Mouse (Mus musculus) MEL (cell line): ENCODE measurements around the gene Tnk2. TPM values are rescaled to one million over a fixed set of nuclear protein-coding genes. Genes with fewer than 3 reads are reported as not detected.
A peak's percentile ranks its signal among the peaks of the same experiment; 100 is the strongest.

ENCODE experiments used
- DNase-seq: peaks from one replicate; pipeline ENCODE4 v3.0.0; 2011; ENCODE audit warnings: low read depth, low spot score
- H3K27ac ChIP-seq: 2 replicates; pipeline ENCODE4 v1.5.1; 2012; ENCODE audit warnings: low read depth, mild to moderate bottlenecking, control low read depth, low read length, moderate library complexity; ENCODE audit not compliant: control insufficient read depth
- H3K27me3 ChIP-seq, 2 experiments: fragments of 150-350 bp in 1 of 2; sonication (generic) in 1 of 2; 2 replicates each; pipeline ENCODE4 v1.6.1; 2012; ENCODE audit warnings: low read length in 2 of 2, mild to moderate bottlenecking in 2 of 2, improper control_type of control experiment in 1 of 2, moderate library complexity in 1 of 2; ENCODE audit not compliant: insufficient read depth in 2 of 2, control insufficient read depth in 1 of 2
- H3K36me3 ChIP-seq, 2 experiments: 2 replicates each; pipeline ENCODE4 v1.6.1; 2012 to 2014; ENCODE audit warnings: low read length in 2 of 2, improper control_type of control experiment in 1 of 2, inconsistent platforms in 1 of 2, mild to moderate bottlenecking in 1 of 2; ENCODE audit not compliant: insufficient read depth in 2 of 2, control insufficient read depth in 1 of 2
- H3K4me1 ChIP-seq, 2 experiments: fragments of 150-350 bp in 1 of 2; sonication (generic) in 1 of 2; 2 replicates each; pipeline ENCODE4 v1.6.1; 2012; ENCODE audit warnings: low read length in 2 of 2, improper control_type of control experiment in 1 of 2, mild to moderate bottlenecking in 1 of 2; ENCODE audit not compliant: insufficient read depth in 2 of 2, control insufficient read depth in 1 of 2
- H3K4me3 ChIP-seq, 2 experiments: fragments of 150-350 bp in 1 of 2; sonication (generic) in 1 of 2; 2 replicates each; pipeline ENCODE4 v1.5.1; 2012; ENCODE audit warnings: low read depth in 2 of 2, low read length in 2 of 2, mild to moderate bottlenecking in 2 of 2, moderate library complexity in 2 of 2, control low read depth in 1 of 2, improper control_type of control experiment in 1 of 2; ENCODE audit not compliant: control insufficient read depth in 1 of 2, insufficient read depth in 1 of 2
- H3K79me2 ChIP-seq: 2 replicates; pipeline ENCODE4 v1.6.1; 2012; ENCODE audit warnings: mild to moderate bottlenecking, low read length, moderate library complexity; ENCODE audit not compliant: control insufficient read depth, poor library complexity, insufficient read depth
- H3K9ac ChIP-seq: 2 replicates; pipeline ENCODE4 v1.6.1; 2012; ENCODE audit warnings: low read depth, mild to moderate bottlenecking, control low read depth, low read length, moderate library complexity; ENCODE audit not compliant: control insufficient read depth, poor library complexity, severe bottlenecking
- H3K9me3 ChIP-seq: fragments of 150-350 bp; sonication (generic); replicated peaks from 2 replicates; pipeline ENCODE4 v1.6.1; 2012; ENCODE audit warnings: mild to moderate bottlenecking, low read length, improper control_type of control experiment, moderate library complexity; ENCODE audit not compliant: insufficient read depth
- BHLHE40 ChIP-seq: IDR thresholded peaks from 2 replicates; pipeline ENCODE4 v1.6.1; 2012; ENCODE audit warnings: low read depth, mild to moderate bottlenecking, inconsistent platforms, low read length, improper control_type of control experiment, borderline replicate concordance
- CHD2 ChIP-seq: IDR thresholded peaks from 2 replicates; pipeline ENCODE4 v1.6.1; 2011; ENCODE audit warnings: low read length, improper control_type of control experiment
- CTCF ChIP-seq, 3 experiments: IDR thresholded peaks in 2 of 3; conservative IDR thresholded peaks in 1 of 3; 2 replicates each; pipeline ENCODE4 v1.5.1; 2011 to 2012; ENCODE audit warnings: low read length in 3 of 3, low read depth in 2 of 3, mild to moderate bottlenecking in 2 of 3, improper control_type of control experiment in 1 of 3, inconsistent platforms in 1 of 3, mixed read lengths in 1 of 3, moderate library complexity in 1 of 3; ENCODE audit not compliant: control insufficient read depth in 1 of 3, insufficient read depth in 1 of 3, poor library complexity in 1 of 3, severe bottlenecking in 1 of 3
- ELF1 ChIP-seq: IDR thresholded peaks from 2 replicates; pipeline ENCODE4 v1.6.1; 2014; ENCODE audit warnings: low read depth, mild to moderate bottlenecking, inconsistent platforms, low read length, improper control_type of control experiment, moderate library complexity
- EP300 ChIP-seq, 2 experiments: IDR thresholded peaks; 2 replicates each; pipeline ENCODE4 v1.6.1; 2011; ENCODE audit warnings: improper control_type of control experiment in 2 of 2, low read length in 2 of 2, low read depth in 1 of 2, mild to moderate bottlenecking in 1 of 2
- ETS1 ChIP-seq: IDR thresholded peaks from 2 replicates; pipeline ENCODE4 v1.6.1; 2012; ENCODE audit warnings: low read depth, mild to moderate bottlenecking, inconsistent platforms, low read length, improper control_type of control experiment, moderate library complexity
- KAT2A ChIP-seq: conservative IDR thresholded peaks from 2 replicates; pipeline ENCODE4 v1.6.1; 2012; ENCODE audit warnings: low read depth, low read length, improper control_type of control experiment, inconsistent platforms
- MAFK ChIP-seq: IDR thresholded peaks from 2 replicates; pipeline ENCODE4 v1.6.1; 2011; ENCODE audit warnings: low read depth, mild to moderate bottlenecking, low read length, improper control_type of control experiment, borderline replicate concordance
- MAX ChIP-seq: IDR thresholded peaks from 2 replicates; pipeline ENCODE4 v1.6.1; 2011; ENCODE audit warnings: low read length, improper control_type of control experiment
- MAZ ChIP-seq: IDR thresholded peaks from 2 replicates; pipeline ENCODE4 v1.6.1; 2012; ENCODE audit warnings: low read depth, mild to moderate bottlenecking, inconsistent platforms, low read length, improper control_type of control experiment
- MEF2A ChIP-seq: IDR thresholded peaks from 2 replicates; pipeline ENCODE4 v1.6.1; 2014; ENCODE audit warnings: low read depth, mild to moderate bottlenecking, inconsistent platforms, low read length, improper control_type of control experiment; ENCODE audit not compliant: poor library complexity, insufficient replicate concordance, severe bottlenecking; ENCODE audit errors: extremely low read depth
- MYB ChIP-seq: IDR thresholded peaks from 2 replicates; pipeline ENCODE4 v1.6.1; 2011; ENCODE audit warnings: mild to moderate bottlenecking, low read depth, low read length, improper control_type of control experiment
- SMC3 ChIP-seq: IDR thresholded peaks from 2 replicates; pipeline ENCODE4 v1.6.1; 2011; ENCODE audit warnings: low read depth, low read length, improper control_type of control experiment
- TAL1 ChIP-seq: IDR thresholded peaks from 2 replicates; pipeline ENCODE4 v1.6.1; 2012; ENCODE audit warnings: mild to moderate bottlenecking, inconsistent platforms, low read length, moderate library complexity, mixed read lengths
- TCF12 ChIP-seq: IDR thresholded peaks from 2 replicates; pipeline ENCODE4 v1.6.1; 2014; ENCODE audit warnings: low read depth, mild to moderate bottlenecking, inconsistent platforms, low read length, improper control_type of control experiment, moderate library complexity
- UBTF ChIP-seq: IDR thresholded peaks from 2 replicates; pipeline ENCODE4 v1.6.1; 2012; ENCODE audit warnings: low read depth, mild to moderate bottlenecking, inconsistent platforms, low read length, improper control_type of control experiment, moderate library complexity, borderline replicate concordance; ENCODE audit not compliant: insufficient read depth
- USF2 ChIP-seq, 2 experiments: IDR thresholded peaks; 2 replicates each; pipeline ENCODE4 v1.6.1; 2011 to 2012; ENCODE audit warnings: improper control_type of control experiment in 2 of 2, low read length in 2 of 2, borderline replicate concordance in 1 of 2, inconsistent platforms in 1 of 2, low read depth in 1 of 2, mild to moderate bottlenecking in 1 of 2; ENCODE audit not compliant: insufficient read depth in 1 of 2
- ZC3H11A ChIP-seq: IDR thresholded peaks from 2 replicates; pipeline ENCODE4 v1.6.1; 2012; ENCODE audit warnings: low read depth, mild to moderate bottlenecking, inconsistent platforms, low read length, improper control_type of control experiment
- ZKSCAN1 ChIP-seq: IDR thresholded peaks from 2 replicates; pipeline ENCODE4 v1.6.1; 2012; ENCODE audit warnings: low read depth, mild to moderate bottlenecking, inconsistent platforms, low read length, improper control_type of control experiment, moderate library complexity
- ZMIZ1 ChIP-seq: IDR thresholded peaks from 2 replicates; pipeline ENCODE4 v1.6.1; 2012; ENCODE audit warnings: low read depth, mild to moderate bottlenecking, inconsistent platforms, low read length, improper control_type of control experiment, moderate library complexity
- polyA plus RNA-seq, 2 experiments: library from polyadenylated mRNA; stranded (reverse) in 1 of 2; unstranded in 1 of 2; fragments of >175 nt in 1 of 2; fragments of >200 nt in 1 of 2; gene quantifications; 2 replicates each; pipeline versions ENCODE4 v1.2.1 to v1.2.4; 2012; ENCODE audit warnings: low replicate concordance in 2 of 2, low read depth in 1 of 2; ENCODE audit not compliant: insufficient read length in 2 of 2, insufficient read depth in 1 of 2, missing spikeins in 1 of 2
- total RNA-seq: library from RNA; depleted of rRNA; stranded (reverse); fragments of 300-350 nt; gene quantifications from 2 replicates; pipeline ENCODE4 v1.2.3, GENCODE M21; 2012

Tnk2 gene
- total and polyA plus RNA-seq, 3 experiments, result 34.8 to 77.0 TPM; not detected in 1

- TF ChIP-seq BHLHE40 (no peak), KAT2A (no peak), ZC3H11A (no peak), MAZ (no peak), ZMIZ1 (no peak), TCF12 (no peak), CTCF (IDR thresholded peaks at IDR 0.05 in 2 of 3, conservative IDR thresholded peaks at IDR 0.05 in 1 of 3; ENCODE audit: control insufficient read depth in 1 of 3, insufficient read depth in 1 of 3, low read depth in 2 of 3, low read length in 3 of 3, poor library complexity in 1 of 3, severe bottlenecking in 1 of 3) (no peak), MAX (no peak), ELF1 (no peak), ZKSCAN1 (no peak), MEF2A (no peak), TAL1 (no peak), MYB (no peak), ETS1 (no peak), EP300 (IDR thresholded peaks at IDR 0.05; ENCODE audit: low read depth in 1 of 2, low read length in 2 of 2) (no peak), MAFK (no peak), CHD2 (no peak), USF2 (IDR thresholded peaks at IDR 0.05; ENCODE audit: borderline replicate concordance in 1 of 2, insufficient read depth in 1 of 2, low read depth in 1 of 2, low read length in 2 of 2) (no peak), UBTF (no peak), SMC3 (no peak)
- TF ChIP-seq, all 39 proteins: peak for 0
- peaks cover 0 to 41% of the 10 kb centered on the region in 2 experiments; a peak in 3 of 4 replicates for H3K36me3 ChIP-seq
- DNase-seq, result no peak
- H3K79me2 ChIP-seq, result no peaks in the 10 kb centered on the region
- no peaks in the 10 kb centered on the region for H3K9me3 ChIP-seq
- H3K27ac ChIP-seq, result peak overlapping the region; percentile 77
- peaks cover 10 to 48% of the 10 kb centered on the region in 2 experiments for H3K4me1 ChIP-seq
- H3K9ac ChIP-seq, result peak overlapping the region; percentile 21; the same call in 1 of the 2 replicates
- no peak overlapping the region for H3K4me3 ChIP-seq
- no peaks in the 10 kb centered on the region for H3K27me3 ChIP-seq
Observed at GRCm38 (mm10) chr16:32666671-32667551, 23.2 kb downstream of the Tnk2 start.
